Mouse (Mus musculus): ENCODE measurements around the gene Ppm1j. TPM values are rescaled to one million over a fixed set of nuclear protein-coding genes. Genes with fewer than 3 reads are reported as not detected.

Gene Ppm1j
- total and polyA plus RNA-seq, 2 experiments, result 0.28 to 1.4 TPM

- Histone ChIP-seq H3K27ac (replicated peaks; ENCODE audit: insufficient read depth, low read depth, low read length) (no peak overlapping the region), H3K36me3 (ENCODE audit: control insufficient read depth, insufficient read depth, low read length) (peaks cover 16% of the 10 kb centered on the region)
- 68% methylated on average over 15 of the region's 15 CpGs for WGBS
These were observed 15.7 kb downstream of the Ppm1j start for GRCm38 (mm10) chr3:104796430-104797082.

GRCm38 (mm10) chr3:104800681-104801080 is 19.8 kb downstream of the Ppm1j start:
- TF ChIP-seq CTCF (IDR thresholded peaks at IDR 0.05; ENCODE audit: low read depth, low read length), result no peak
- TF ChIP-seq POLR2A (IDR thresholded peaks at IDR 0.05; ENCODE audit: extremely low read depth, insufficient read depth, low read length), result no peak
- no peak for DNase-seq (ENCODE audit: extremely low read depth, low read depth, low spot score)
- H3K27ac ChIP-seq (replicated peaks; ENCODE audit: insufficient read depth, low read depth, low read length), result no peak overlapping the region
- H3K4me1 ChIP-seq (ENCODE audit: control insufficient read depth, insufficient read depth, low read length), result no peaks in the 10 kb centered on the region
- no peak overlapping the region for H3K9ac ChIP-seq (ENCODE audit: low read depth, low read length)
- no peaks in the 10 kb centered on the region for H3K79me2 ChIP-seq (ENCODE audit: control insufficient read depth, insufficient read depth, low read length)
- peaks cover 19% of the 10 kb centered on the region for H3K36me3 ChIP-seq (ENCODE audit: control insufficient read depth, insufficient read depth, low read length)
- H3K4me3 ChIP-seq (ENCODE audit: insufficient read depth, low read depth, low read length), result no peak overlapping the region
- 95% methylated on average over 11 of the region's 11 CpGs for WGBS
- no peaks in the 10 kb centered on the region for H3K27me3 ChIP-seq (ENCODE audit: control insufficient read depth, insufficient read depth, low read length)

More at GRCm38 (mm10) chr3:104796430-104797082, 15.7 kb downstream of the Ppm1j start:
- TF ChIP-seq CTCF (IDR thresholded peaks at IDR 0.05; ENCODE audit: low read depth, low read length), result no peak
- no peak for TF ChIP-seq POLR2A (IDR thresholded peaks at IDR 0.05; ENCODE audit: extremely low read depth, insufficient read depth, low read length)
- Histone ChIP-seq H3K27me3 (ENCODE audit: control insufficient read depth, insufficient read depth, low read length) (no peaks in the 10 kb centered on the region), H3K4me1 (ENCODE audit: control insufficient read depth, insufficient read depth, low read length) (peaks cover 9% of the 10 kb centered on the region), H3K9ac (ENCODE audit: low read depth, low read length) (no peak overlapping the region), H3K79me2 (ENCODE audit: control insufficient read depth, insufficient read depth, low read length) (no peaks in the 10 kb centered on the region), H3K4me3 (ENCODE audit: insufficient read depth, low read depth, low read length) (no peak overlapping the region)
- DNase-seq (ENCODE audit: extremely low read depth, low read depth, low spot score), result no peak

GRCm38 (mm10) chr3:104801481-104801880 is 20.6 kb downstream of the Ppm1j start:
- no peak for DNase-seq (ENCODE audit: extremely low read depth, low read depth, low spot score)
- Histone ChIP-seq H3K27ac (replicated peaks; ENCODE audit: insufficient read depth, low read depth, low read length) (no peak overlapping the region), H3K27me3 (ENCODE audit: control insufficient read depth, insufficient read depth, low read length) (no peaks in the 10 kb centered on the region), H3K4me3 (ENCODE audit: insufficient read depth, low read depth, low read length) (no peak overlapping the region), H3K36me3 (ENCODE audit: control insufficient read depth, insufficient read depth, low read length) (peaks cover 19% of the 10 kb centered on the region), H3K9ac (ENCODE audit: low read depth, low read length) (no peak overlapping the region), H3K79me2 (ENCODE audit: control insufficient read depth, insufficient read depth, low read length) (no peaks in the 10 kb centered on the region), H3K4me1 (ENCODE audit: control insufficient read depth, insufficient read depth, low read length) (no peaks in the 10 kb centered on the region)
- no peak for TF ChIP-seq CTCF (IDR thresholded peaks at IDR 0.05; ENCODE audit: low read depth, low read length)
- TF ChIP-seq POLR2A (IDR thresholded peaks at IDR 0.05; ENCODE audit: extremely low read depth, insufficient read depth, low read length), result no peak
- WGBS, result 93% methylated on average over 6 of the region's 6 CpGs

- Histone ChIP-seq H3K4me1 (ENCODE audit: control insufficient read depth, insufficient read depth, low read length) (no peaks in the 10 kb centered on the region), H3K27ac (replicated peaks; ENCODE audit: insufficient read depth, low read depth, low read length) (no peak overlapping the region), H3K36me3 (ENCODE audit: control insufficient read depth, insufficient read depth, low read length) (peaks cover 15% of the 10 kb centered on the region), H3K9ac (ENCODE audit: low read depth, low read length) (no peak overlapping the region), H3K79me2 (ENCODE audit: control insufficient read depth, insufficient read depth, low read length) (no peaks in the 10 kb centered on the region), H3K27me3 (ENCODE audit: control insufficient read depth, insufficient read depth, low read length) (no peaks in the 10 kb centered on the region), H3K4me3 (ENCODE audit: insufficient read depth, low read depth, low read length) (no peak overlapping the region)
- TF ChIP-seq CTCF (IDR thresholded peaks at IDR 0.05; ENCODE audit: low read depth, low read length) (no peak), POLR2A (IDR thresholded peaks at IDR 0.05; ENCODE audit: extremely low read depth, insufficient read depth, low read length) (no peak)
- DNase-seq (ENCODE audit: extremely low read depth, low read depth, low spot score), result no peak
- WGBS, result 97% methylated on average over 10 of the region's 10 CpGs
These were observed 23.5 kb downstream of the Ppm1j start for GRCm38 (mm10) chr3:104804312-104804711.

GRCm38 (mm10) chr3:104805539-104805938 is 24.7 kb downstream of the Ppm1j start:
- Histone ChIP-seq H3K4me1 (ENCODE audit: control insufficient read depth, insufficient read depth, low read length) (no peaks in the 10 kb centered on the region), H3K9ac (ENCODE audit: low read depth, low read length) (no peak overlapping the region), H3K79me2 (ENCODE audit: control insufficient read depth, insufficient read depth, low read length) (no peaks in the 10 kb centered on the region), H3K27me3 (ENCODE audit: control insufficient read depth, insufficient read depth, low read length) (no peaks in the 10 kb centered on the region), H3K36me3 (ENCODE audit: control insufficient read depth, insufficient read depth, low read length) (peaks cover 9% of the 10 kb centered on the region), H3K4me3 (ENCODE audit: insufficient read depth, low read depth, low read length) (no peak overlapping the region), H3K27ac (replicated peaks; ENCODE audit: insufficient read depth, low read depth, low read length) (no peak overlapping the region)
- 81% methylated on average over 9 of the region's 9 CpGs for WGBS
- TF ChIP-seq POLR2A (IDR thresholded peaks at IDR 0.05; ENCODE audit: extremely low read depth, insufficient read depth, low read length), result no peak
- no peak for TF ChIP-seq CTCF (IDR thresholded peaks at IDR 0.05; ENCODE audit: low read depth, low read length)
- no peak for DNase-seq (ENCODE audit: extremely low read depth, low read depth, low spot score)

- H3K27ac ChIP-seq (replicated peaks; ENCODE audit: insufficient read depth, low read depth, low read length), result no peak overlapping the region
- WGBS, result 64% methylated on average over 3 of the region's 3 CpGs
- no peak for DNase-seq (ENCODE audit: extremely low read depth, low read depth, low spot score)
- no peak for TF ChIP-seq CTCF (IDR thresholded peaks at IDR 0.05; ENCODE audit: low read depth, low read length)
- TF ChIP-seq POLR2A (IDR thresholded peaks at IDR 0.05; ENCODE audit: extremely low read depth, insufficient read depth, low read length), result no peak
- H3K9ac ChIP-seq (ENCODE audit: low read depth, low read length), result no peak overlapping the region
- no peaks in the 10 kb centered on the region for H3K27me3 ChIP-seq (ENCODE audit: control insufficient read depth, insufficient read depth, low read length)
- peaks cover 3% of the 10 kb centered on the region; the same call in 1 of the 2 replicates for H3K4me1 ChIP-seq (ENCODE audit: control insufficient read depth, insufficient read depth, low read length)
- H3K79me2 ChIP-seq (ENCODE audit: control insufficient read depth, insufficient read depth, low read length), result peaks cover 7% of the 10 kb centered on the region; the same call in 1 of the 2 replicates
- no peaks in the 10 kb centered on the region for H3K36me3 ChIP-seq (ENCODE audit: control insufficient read depth, insufficient read depth, low read length)
- H3K4me3 ChIP-seq (ENCODE audit: insufficient read depth, low read depth, low read length), result no peak overlapping the region
These were observed 30.9 kb downstream of the Ppm1j start for GRCm38 (mm10) chr3:104811752-104812151.

Data from liver, adult 2 months (tissue).